Mouse (Mus musculus) heart, embryonic 10.5 days (tissue): ENCODE data around the gene Antxr1. TPM values are rescaled to one million over a fixed set of nuclear protein-coding genes. Genes with fewer than 3 reads are reported as not detected.

Source experiments
- DNase-seq: peaks from one replicate; pipeline ENCODE4 v3.0.0-alpha.2; 2017; ENCODE audit warnings: low spot score
- H3K27ac ChIP-seq: fragments of 300-500 bp; sonication (generic); 2 replicates; pipeline ENCODE4 v1.5.1; 2016; ENCODE audit warnings: mild to moderate bottlenecking
- H3K27me3 ChIP-seq: fragments of 300-500 bp; sonication (generic); 2 replicates; pipeline ENCODE4 v1.6.1; 2016; ENCODE audit warnings: mild to moderate bottlenecking; ENCODE audit not compliant: poor library complexity, insufficient read depth, severe bottlenecking
- H3K36me3 ChIP-seq: fragments of 300-500 bp; sonication (generic); 2 replicates; pipeline ENCODE4 v1.6.1; 2016; ENCODE audit warnings: mild to moderate bottlenecking, moderate library complexity
- H3K4me1 ChIP-seq: fragments of 300-500 bp; sonication (generic); 2 replicates; pipeline ENCODE4 v1.6.1; 2016; ENCODE audit warnings: mild to moderate bottlenecking
- H3K4me3 ChIP-seq: fragments of 300-500 bp; sonication (generic); 2 replicates; pipeline ENCODE4 v1.5.1; 2016; ENCODE audit warnings: mild to moderate bottlenecking, moderate library complexity
- H3K9me3 ChIP-seq: fragments of 300-500 bp; sonication (generic); 2 replicates; pipeline ENCODE4 v1.6.1; 2016; ENCODE audit warnings: mild to moderate bottlenecking, moderate library complexity
- WGBS: fragments of 180-500 bp; shearing (Covaris S2); methylation state at CpG from one replicate; pipeline ENCODE4 v1.1.7; 2016; 5-methylcytosine and 5-hydroxymethylcytosine counted together
- polyA plus RNA-seq: library from polyadenylated mRNA; unstranded; fragments of >200 nt; fragmentation: Nextera tagmentation; extraction: Ambion mirVana; gene quantifications from 2 replicates; pipeline ENCODE4 v1.2.1, GENCODE M21; 2016

Gene Antxr1
- polyA plus RNA-seq, 1 experiment from 2014 or later = 3.8 TPM

DNA sequence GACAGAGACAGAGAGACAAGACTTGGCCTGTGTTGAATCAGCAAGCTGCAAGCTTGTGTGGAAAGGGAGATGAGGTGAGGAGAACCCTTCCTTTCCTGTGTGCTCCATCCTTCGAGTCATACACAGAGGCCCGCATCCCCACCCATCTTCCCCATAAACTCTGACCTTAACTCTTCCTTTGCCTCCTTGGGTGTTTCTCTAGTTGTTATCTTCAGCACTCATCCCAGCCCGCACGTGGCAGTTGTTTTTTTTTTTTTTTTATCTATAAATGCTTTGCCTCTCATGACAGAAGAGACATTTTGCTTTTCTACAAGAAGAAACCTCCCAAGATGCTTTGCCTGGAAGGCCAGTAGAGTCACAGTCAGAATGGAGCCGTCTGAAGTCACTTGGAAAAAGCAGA lies 197.1 kb downstream of the Antxr1 start:
- WGBS = 68% methylated on average over 5 of the region's 5 CpGs
- H3K27me3 ChIP-seq = no peaks in the 10 kb centered on the region
- DNase-seq = no peak
- H3K4me3 ChIP-seq = no peak overlapping the region
- H3K4me1 ChIP-seq = peaks cover 9% of the 10 kb centered on the region
- H3K27ac ChIP-seq = no peak overlapping the region
- no peaks in the 10 kb centered on the region for H3K9me3 ChIP-seq
- peaks cover 4% of the 10 kb centered on the region; the same call in 1 of the 2 replicates for H3K36me3 ChIP-seq

DNA sequence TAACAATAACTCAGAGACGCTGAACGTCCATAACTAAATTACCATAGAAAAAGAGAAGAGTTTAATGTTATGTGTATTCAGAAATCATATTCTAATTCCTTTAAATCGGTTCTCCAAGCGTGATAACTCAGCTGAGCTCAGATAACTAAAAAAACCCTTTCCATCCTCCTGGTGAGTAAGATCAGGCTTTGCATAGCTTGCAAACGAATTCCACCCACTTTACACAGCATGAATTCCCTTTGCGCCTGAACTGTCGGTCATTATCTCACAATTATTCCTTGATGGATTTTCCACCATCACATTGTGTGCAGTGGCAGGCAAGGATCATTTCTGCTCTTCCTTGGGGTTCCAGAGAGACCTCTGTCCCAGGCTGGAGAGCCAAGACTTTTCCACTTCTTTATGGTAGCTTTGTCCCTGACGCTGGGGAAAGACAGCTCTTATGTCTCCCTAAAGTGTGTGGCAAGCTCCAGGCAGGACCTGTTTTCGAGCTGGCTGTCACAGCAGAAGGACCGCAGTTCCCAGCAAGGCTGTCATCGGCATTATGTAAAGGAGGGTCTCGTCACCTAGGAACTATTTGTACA lies 201.6 kb downstream of the Antxr1 start:
- Histone ChIP-seq H3K9me3 (no peaks in the 10 kb centered on the region), H3K27ac (no peak overlapping the region), H3K4me1 (no peaks in the 10 kb centered on the region; the same call in 1 of the 2 replicates), H3K27me3 (no peaks in the 10 kb centered on the region), H3K36me3 (peaks cover 4% of the 10 kb centered on the region; the same call in 1 of the 2 replicates), H3K4me3 (no peak overlapping the region)
- 71% methylated on average over 12 of the region's 12 CpGs for WGBS
- no peak for DNase-seq

DNA sequence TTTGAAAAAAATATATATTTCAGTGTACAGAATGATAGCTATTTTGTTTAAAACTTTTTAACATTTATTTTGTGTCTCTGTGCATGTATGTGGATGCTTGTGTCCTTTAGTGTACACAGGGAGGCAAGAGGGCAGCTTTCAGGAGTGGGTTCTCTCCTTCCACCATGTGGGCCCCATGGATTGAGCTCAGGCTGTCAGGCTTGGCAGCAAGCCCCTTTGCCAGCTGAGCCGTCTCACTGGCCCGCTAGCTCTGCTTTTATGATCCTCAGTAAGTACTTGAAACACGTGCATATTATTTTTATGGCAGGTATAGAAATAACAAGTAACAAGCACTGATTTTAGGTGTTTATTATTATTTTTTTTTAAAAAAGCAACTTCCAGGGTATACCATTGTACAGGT lies 202.1 kb downstream of the Antxr1 start:
- Histone ChIP-seq H3K4me3 (no peak overlapping the region), H3K27me3 (no peaks in the 10 kb centered on the region), H3K9me3 (no peaks in the 10 kb centered on the region), H3K4me1 (no peaks in the 10 kb centered on the region; the same call in 1 of the 2 replicates), H3K27ac (no peak overlapping the region), H3K36me3 (peaks cover 4% of the 10 kb centered on the region; the same call in 1 of the 2 replicates)
- DNase-seq = no peak
- WGBS = 92% methylated on average over 3 of the region's 3 CpGs

DNA sequence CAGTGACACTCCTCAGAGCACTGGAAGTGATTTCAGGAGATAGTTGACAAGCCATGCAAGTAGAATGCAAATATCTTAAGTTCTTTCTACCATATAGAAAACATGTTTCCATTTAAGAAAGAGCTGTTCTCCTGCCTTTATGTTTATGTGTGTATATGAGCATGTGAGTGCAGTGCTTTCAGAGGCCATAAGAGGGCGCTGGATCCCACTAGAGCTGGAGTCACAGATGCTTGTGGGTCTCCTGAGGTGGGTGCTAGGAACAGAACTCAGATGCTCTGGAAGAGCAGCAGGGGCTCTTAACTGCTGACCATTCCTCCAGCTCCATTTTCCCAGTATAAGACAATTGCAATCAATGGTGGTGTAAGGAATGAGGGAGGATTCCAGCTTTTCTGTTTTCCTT lies 204.5 kb downstream of the Antxr1 start:
- WGBS = 67% methylated on average over 1 of the region's 1 CpGs

DNA sequence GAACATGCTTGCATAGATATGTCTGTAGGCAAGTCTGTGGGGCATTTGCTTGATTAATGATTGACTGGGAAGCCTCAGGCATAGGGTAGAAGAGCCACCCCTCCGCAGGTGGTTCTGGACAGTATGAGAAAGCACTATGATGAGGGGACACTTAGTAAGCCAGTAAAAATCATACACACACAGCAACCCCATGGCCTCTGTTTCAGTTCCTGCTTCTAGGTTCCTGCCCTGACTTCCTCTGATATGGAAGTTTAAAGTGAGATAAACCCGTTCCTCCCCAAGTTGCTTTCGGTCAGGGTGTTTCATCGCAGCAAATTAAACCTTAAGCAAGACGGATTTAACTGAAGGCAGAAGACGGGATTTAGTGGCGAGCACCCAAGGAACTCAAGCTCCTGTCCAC lies 205.0 kb downstream of the Antxr1 start:
- Histone ChIP-seq H3K27me3 (no peaks in the 10 kb centered on the region), H3K4me1 (peaks cover 9% of the 10 kb centered on the region; the same call in 1 of the 2 replicates), H3K9me3 (no peaks in the 10 kb centered on the region), H3K4me3 (no peak overlapping the region), H3K27ac (no peak overlapping the region), H3K36me3 (no peaks in the 10 kb centered on the region)
- no peak for DNase-seq
- WGBS = 84% methylated on average over 7 of the region's 7 CpGs

More for the DNA sequence above, 204.5 kb downstream of the Antxr1 start:
- Histone ChIP-seq H3K27me3 (no peaks in the 10 kb centered on the region), H3K27ac (no peak overlapping the region), H3K4me1 (peaks cover 9% of the 10 kb centered on the region; the same call in 1 of the 2 replicates), H3K9me3 (no peaks in the 10 kb centered on the region), H3K36me3 (no peaks in the 10 kb centered on the region), H3K4me3 (no peak overlapping the region)
- DNase-seq = no peak

DNA sequence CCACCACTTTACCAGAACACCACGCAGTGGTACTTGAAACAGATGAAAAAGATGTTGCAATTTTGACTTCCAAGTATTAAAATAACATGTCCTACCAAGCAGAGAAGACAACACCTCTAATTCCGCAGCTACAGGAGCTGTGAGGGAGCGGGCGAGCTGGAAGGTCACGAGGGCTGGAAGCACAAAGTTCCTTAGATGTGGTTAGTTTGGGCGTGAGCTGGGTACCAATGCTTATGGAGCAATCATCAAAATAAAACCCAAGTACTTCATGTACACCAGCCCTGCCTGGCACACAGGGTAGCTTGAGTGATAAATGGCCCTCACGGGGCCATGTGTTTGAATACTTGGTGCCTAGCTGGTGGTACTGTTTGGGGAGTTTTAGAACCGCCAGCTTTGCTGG lies 205.8 kb downstream of the Antxr1 start:
- H3K4me1 ChIP-seq = peaks cover 9% of the 10 kb centered on the region; the same call in 1 of the 2 replicates
- H3K27ac ChIP-seq = no peak overlapping the region
- no peak overlapping the region for H3K4me3 ChIP-seq
- WGBS = 92% methylated on average over 8 of the region's 8 CpGs
- DNase-seq = no peak
- no peaks in the 10 kb centered on the region for H3K36me3 ChIP-seq
- H3K9me3 ChIP-seq = no peaks in the 10 kb centered on the region
- H3K27me3 ChIP-seq = no peaks in the 10 kb centered on the region

DNA sequence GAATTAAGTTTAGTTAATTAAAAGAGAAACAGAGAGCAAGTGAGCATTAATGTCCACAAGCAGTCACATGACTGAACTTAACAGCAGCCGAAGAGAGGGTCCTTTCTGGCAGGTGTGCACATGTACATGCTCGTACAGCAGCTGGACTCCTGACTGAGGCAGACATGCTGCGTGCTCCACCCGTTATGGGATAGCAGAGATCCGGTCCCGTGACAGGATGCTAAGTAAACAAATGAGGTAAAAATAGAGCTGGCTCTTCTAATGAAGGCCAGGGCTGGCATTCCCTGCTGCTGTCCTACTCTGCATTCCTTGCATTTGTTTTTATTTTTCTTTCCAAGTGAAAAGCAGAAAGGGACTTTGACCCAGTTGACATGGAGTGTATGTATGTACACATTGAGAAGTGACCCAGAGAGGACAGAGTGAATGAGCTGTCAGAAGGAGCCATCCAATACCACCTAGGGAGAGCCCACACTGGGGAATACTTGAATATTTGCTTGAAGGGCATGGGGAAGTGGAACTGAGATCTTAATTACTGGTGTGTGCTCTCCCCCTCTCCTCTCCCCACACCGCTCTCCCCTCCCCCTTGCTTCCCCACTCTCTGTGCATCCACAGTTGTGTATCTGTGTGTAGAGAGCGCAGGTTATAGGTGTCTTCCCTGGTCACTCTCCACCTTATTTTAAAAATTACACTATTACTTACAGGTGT lies 208.4 kb downstream of the Antxr1 start:
- H3K9me3 ChIP-seq = no peaks in the 10 kb centered on the region
- no peak overlapping the region for H3K27ac ChIP-seq
- no peaks in the 10 kb centered on the region for H3K27me3 ChIP-seq
- H3K4me3 ChIP-seq = no peak overlapping the region
- 50% methylated on average over 8 of the region's 8 CpGs for WGBS
- DNase-seq = no peak
- H3K36me3 ChIP-seq = no peaks in the 10 kb centered on the region
- H3K4me1 ChIP-seq = peaks cover 9% of the 10 kb centered on the region; the same call in 1 of the 2 replicates

DNA sequence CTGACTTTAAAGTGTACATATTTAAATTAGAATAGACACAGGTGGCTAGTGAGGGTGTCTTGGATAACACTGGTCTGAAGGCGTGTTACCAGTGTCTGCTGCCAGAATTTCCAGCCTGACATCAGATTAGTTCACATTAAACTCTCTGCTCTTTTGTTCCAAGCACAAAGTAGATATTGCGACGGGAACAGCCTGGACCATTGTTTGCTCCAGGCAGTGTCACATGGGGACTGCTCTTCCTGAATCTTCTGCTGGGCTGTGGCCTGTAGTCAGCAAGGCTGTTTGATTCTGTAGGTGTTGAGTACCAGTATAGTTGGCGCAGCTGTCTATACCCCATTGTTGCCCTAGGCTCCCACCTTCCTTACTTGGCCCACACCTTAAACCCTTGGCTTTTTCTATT lies 211.6 kb downstream of the Antxr1 start:
- H3K27me3 ChIP-seq = no peaks in the 10 kb centered on the region
- 79% methylated on average over 4 of the region's 4 CpGs for WGBS
- H3K9me3 ChIP-seq = no peaks in the 10 kb centered on the region
- H3K36me3 ChIP-seq = no peaks in the 10 kb centered on the region
- peaks cover 19% of the 10 kb centered on the region; the same call in 1 of the 2 replicates for H3K4me1 ChIP-seq
- no peak for DNase-seq
- no peak overlapping the region for H3K4me3 ChIP-seq
- H3K27ac ChIP-seq = no peak overlapping the region

DNA sequence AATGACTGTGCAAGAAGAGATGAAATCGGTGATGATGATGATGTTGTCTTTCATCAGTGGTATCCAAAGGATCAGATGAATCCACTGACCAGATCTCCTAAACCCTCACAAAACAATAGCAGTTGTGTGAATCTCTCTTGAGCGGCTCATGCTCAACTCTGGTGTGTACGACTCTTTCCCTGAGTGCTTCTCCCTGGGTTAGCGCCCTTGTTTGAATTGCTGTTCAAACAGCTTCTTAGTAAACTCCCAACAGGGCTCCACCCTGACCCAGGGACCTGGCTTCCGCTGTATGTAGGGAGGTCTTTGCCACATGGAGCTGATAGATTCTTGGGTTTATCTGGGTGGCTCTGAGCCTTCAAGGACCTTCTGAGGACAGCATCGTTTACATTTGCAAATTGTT lies 212.2 kb downstream of the Antxr1 start:
- no peak for DNase-seq
- H3K4me1 ChIP-seq = peaks cover 19% of the 10 kb centered on the region; the same call in 1 of the 2 replicates
- no peaks in the 10 kb centered on the region for H3K36me3 ChIP-seq
- H3K9me3 ChIP-seq = no peaks in the 10 kb centered on the region
- H3K27ac ChIP-seq = no peak overlapping the region
- no peak overlapping the region for H3K4me3 ChIP-seq
- WGBS = 82% methylated on average over 6 of the region's 6 CpGs
- no peaks in the 10 kb centered on the region for H3K27me3 ChIP-seq

DNA sequence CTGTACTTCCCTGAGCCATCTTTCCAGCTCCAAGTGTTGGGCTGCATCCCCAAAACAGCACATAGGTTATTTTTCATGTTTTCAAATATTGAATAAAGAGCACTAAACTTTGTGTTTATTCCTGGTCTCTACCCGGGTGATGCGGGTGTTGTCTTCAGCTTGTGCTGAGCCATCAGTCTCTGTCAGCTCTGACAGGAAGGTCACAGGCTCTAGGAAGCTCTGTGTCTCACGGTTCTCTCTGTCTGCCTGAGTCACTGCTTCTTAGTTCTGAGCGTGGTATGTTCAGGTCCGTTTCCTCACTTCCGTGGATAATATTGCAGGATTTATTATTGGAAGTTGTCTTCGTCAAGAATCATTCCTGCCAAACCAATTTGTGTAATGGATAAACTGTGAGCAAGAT lies 213.7 kb downstream of the Antxr1 start:
- Histone ChIP-seq H3K36me3 (no peaks in the 10 kb centered on the region), H3K4me1 (peaks cover 12% of the 10 kb centered on the region; the same call in 1 of the 2 replicates), H3K4me3 (no peak overlapping the region), H3K27ac (no peak overlapping the region), H3K9me3 (no peaks in the 10 kb centered on the region), H3K27me3 (no peaks in the 10 kb centered on the region)
- 67% methylated on average over 7 of the region's 7 CpGs for WGBS
- no peak for DNase-seq

DNA sequence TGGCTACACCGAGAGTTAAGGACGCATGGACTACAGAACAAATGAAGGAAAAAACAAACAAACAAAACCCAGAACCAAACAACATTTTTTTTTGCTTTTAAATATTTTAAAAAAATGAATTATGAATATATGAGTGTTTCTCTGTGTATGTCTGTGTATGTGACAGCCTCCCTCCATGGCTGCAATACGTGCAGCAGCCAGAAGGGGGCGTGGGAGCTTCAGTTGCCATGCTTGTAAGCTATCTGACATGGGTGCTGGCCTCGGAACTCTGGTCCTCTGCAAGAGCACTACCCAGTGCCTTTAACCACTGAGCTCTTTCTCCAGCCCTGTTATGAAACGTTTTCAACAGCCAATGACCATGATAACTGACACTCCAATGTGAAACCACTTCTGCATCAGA lies 215.0 kb downstream of the Antxr1 start:
- H3K27ac ChIP-seq = no peak overlapping the region
- no peaks in the 10 kb centered on the region for H3K27me3 ChIP-seq
- H3K36me3 ChIP-seq = no peaks in the 10 kb centered on the region
- no peak for DNase-seq
- no peak overlapping the region for H3K4me3 ChIP-seq
- 86% methylated on average over 6 of the region's 6 CpGs for WGBS
- H3K4me1 ChIP-seq = peaks cover 10% of the 10 kb centered on the region; the same call in 1 of the 2 replicates
- H3K9me3 ChIP-seq = no peaks in the 10 kb centered on the region

DNA sequence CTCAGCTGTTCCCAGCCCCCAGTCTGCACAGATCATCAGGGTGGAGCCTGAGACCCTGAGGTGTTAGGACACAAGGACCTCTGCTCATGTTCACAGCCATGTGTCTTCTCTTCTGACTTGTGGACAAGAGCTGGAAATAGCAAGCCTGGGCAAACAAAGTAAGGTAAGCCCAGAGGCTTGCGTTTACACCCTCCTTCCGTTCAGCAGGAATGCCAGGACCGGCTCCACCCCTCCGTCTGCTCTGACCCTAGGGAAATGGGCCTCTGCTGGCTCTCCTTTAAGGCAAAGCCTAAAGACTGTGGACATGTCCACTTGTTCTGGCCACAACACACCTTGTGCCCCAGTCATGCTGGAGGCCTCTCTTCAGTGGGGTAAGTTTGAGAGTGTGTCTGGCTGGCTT lies 215.6 kb downstream of the Antxr1 start:
- H3K9me3 ChIP-seq = no peaks in the 10 kb centered on the region
- peaks cover 10% of the 10 kb centered on the region; the same call in 1 of the 2 replicates for H3K4me1 ChIP-seq
- H3K4me3 ChIP-seq = no peak overlapping the region
- 50% methylated on average over 4 of the region's 4 CpGs for WGBS
- no peaks in the 10 kb centered on the region for H3K27me3 ChIP-seq
- no peak for DNase-seq
- H3K27ac ChIP-seq = no peak overlapping the region
- H3K36me3 ChIP-seq = no peaks in the 10 kb centered on the region

DNA sequence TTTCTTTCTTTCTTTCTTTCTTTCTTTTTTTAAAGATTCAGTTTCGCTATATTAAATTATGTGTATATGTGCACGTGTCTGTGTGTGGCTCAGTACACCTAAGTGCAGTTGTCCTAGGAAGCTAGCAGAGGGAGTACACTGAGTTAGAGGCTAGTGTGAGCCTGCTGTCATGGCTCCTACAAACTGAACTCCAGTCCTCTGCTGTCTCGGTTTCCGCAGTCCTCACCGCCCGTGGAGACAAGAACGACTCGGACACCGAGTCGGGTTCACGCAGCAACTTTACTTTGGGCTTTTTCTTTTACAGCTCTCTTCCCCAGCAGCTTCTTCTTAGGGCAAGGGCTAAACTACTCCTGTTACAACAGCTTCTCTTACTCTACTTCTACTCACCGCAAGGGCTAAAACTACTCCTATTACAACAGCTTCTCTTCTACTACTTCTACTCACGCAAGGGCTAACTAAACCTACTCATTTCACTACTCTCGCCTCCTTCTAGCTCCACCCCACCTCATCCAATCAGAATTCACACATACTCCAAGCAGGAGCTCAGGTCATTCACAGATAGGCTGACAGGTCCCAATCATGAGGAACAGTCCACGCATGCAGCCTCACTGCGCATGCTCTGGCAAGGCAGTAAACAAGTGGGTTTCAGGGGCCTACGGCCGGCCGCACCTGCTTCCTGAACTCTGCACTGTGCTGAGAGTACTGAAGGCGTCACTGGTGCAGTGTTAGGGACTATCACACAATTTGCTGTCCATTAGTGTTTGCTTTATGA lies 216.4 kb downstream of the Antxr1 start:
- Histone ChIP-seq H3K36me3 (no peaks in the 10 kb centered on the region), H3K4me3 (no peak overlapping the region), H3K27ac (no peak overlapping the region), H3K9me3 (no peaks in the 10 kb centered on the region), H3K27me3 (no peaks in the 10 kb centered on the region), H3K4me1 (peaks cover 10% of the 10 kb centered on the region; the same call in 1 of the 2 replicates)
- WGBS = 83% methylated on average over 20 of the region's 20 CpGs
- DNase-seq = no peak
